Mouse (Mus musculus) stomach, postnatal 0 days (tissue): ENCODE measurements around the gene Lsamp. TPM values are rescaled to one million over a fixed set of nuclear protein-coding genes. Genes with fewer than 3 reads are reported as not detected.

ENCODE experiments used
- ATAC-seq: fragments of 200-750 bp; cut with Nextera tagmentation; 2 replicates; pipeline ENCODE4 v1.8.0; 2017; ENCODE audit not compliant: low FRiP score, low TSS enrichment
- DNase-seq: peaks from one replicate; pipeline ENCODE4 v3.0.0-alpha.2; 2016; ENCODE audit warnings: low spot score
- H3K27ac ChIP-seq: fragments of 300-500 bp; sonication (generic); replicated peaks from 2 replicates; pipeline ENCODE4 v1.5.1; 2014; ENCODE audit warnings: mild to moderate bottlenecking, control low read depth
- H3K27me3 ChIP-seq: fragments of 300-500 bp; sonication (generic); 2 replicates; pipeline ENCODE4 v1.6.1; 2014; ENCODE audit warnings: low read length; ENCODE audit not compliant: control insufficient read depth, insufficient read depth
- H3K36me3 ChIP-seq: fragments of 300-500 bp; sonication (generic); 2 replicates; pipeline ENCODE4 v1.6.1; 2014; ENCODE audit warnings: low read length, mixed read lengths; ENCODE audit not compliant: control insufficient read depth, insufficient read depth
- H3K4me1 ChIP-seq: fragments of 300-500 bp; sonication (generic); replicated peaks from 2 replicates; pipeline ENCODE4 v1.6.1; 2014; ENCODE audit warnings: antibody characterized with exemption; ENCODE audit not compliant: control insufficient read depth, insufficient read depth
- H3K4me2 ChIP-seq: fragments of 300-500 bp; sonication (generic); replicated peaks from 2 replicates; pipeline ENCODE4 v1.6.1; 2014; ENCODE audit warnings: low read depth, mild to moderate bottlenecking, control low read depth, moderate library complexity
- H3K4me3 ChIP-seq: fragments of 300-500 bp; sonication (generic); 2 replicates; pipeline ENCODE4 v1.5.1; 2014; ENCODE audit warnings: low read depth, low read length, control low read depth
- H3K9ac ChIP-seq: fragments of 300-500 bp; sonication (generic); 2 replicates; pipeline ENCODE4 v1.6.1; 2014; ENCODE audit warnings: mild to moderate bottlenecking, low read length, control low read depth, mixed read lengths
- H3K9me3 ChIP-seq: fragments of 300-500 bp; sonication (generic); 2 replicates; pipeline ENCODE4 v1.6.1; 2016; ENCODE audit warnings: low read length; ENCODE audit not compliant: control insufficient read depth
- CTCF ChIP-seq: IDR thresholded peaks from 2 replicates; pipeline ENCODE4 v1.5.1; 2016; ENCODE audit warnings: antibody characterized with exemption, low read depth, mild to moderate bottlenecking, moderate library complexity
- EP300 ChIP-seq: optimal IDR thresholded peaks from 2 replicates; pipeline ENCODE3; 2016; ENCODE audit warnings: antibody characterized with exemption
- WGBS: fragments of 180-500 bp; shearing (Covaris S2); extraction: QIAGEN DNeasy Blood & Tissue Kit; methylation state at CpG from one replicate; pipeline ENCODE4 v1.1.7; 2014; 5-methylcytosine and 5-hydroxymethylcytosine counted together
- polyA plus RNA-seq: library from polyadenylated mRNA; unstranded; fragments of >200 nt; fragmentation: Nextera tagmentation; extraction: Ambion mirVana; gene quantifications from 2 replicates; pipeline ENCODE4 v1.2.1, GENCODE M21; 2015

The Lsamp gene
- polyA plus RNA-seq, 1 experiment from 2014 or later = 2.8 TPM

DNA sequence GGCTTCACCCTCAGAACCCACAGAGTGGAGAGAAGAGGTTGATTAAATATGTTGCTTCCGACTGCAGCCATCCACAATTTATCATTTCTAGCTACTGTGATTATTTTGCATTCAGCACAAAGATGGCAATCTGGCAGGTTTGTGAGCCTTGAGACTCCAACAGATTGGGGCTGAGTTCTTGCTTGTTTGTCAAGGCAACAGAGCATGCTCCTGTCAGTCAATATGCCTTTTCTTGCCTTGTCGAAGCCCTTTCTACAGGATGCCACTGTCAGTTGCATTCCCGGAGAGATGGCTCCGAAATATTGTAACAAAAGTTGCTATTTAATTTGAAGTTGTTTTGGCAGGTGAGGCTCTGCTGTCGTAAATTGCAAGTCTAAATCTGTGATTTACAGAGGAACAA lies 643.0 kb downstream of the Lsamp start:
- DNase-seq = no peak
- ATAC-seq = no peak
- Histone ChIP-seq H3K27ac (no peak overlapping the region), H3K27me3 (no peaks in the 10 kb centered on the region), H3K4me3 (no peak overlapping the region), H3K9me3 (no peaks in the 10 kb centered on the region), H3K36me3 (no peaks in the 10 kb centered on the region), H3K9ac (no peak overlapping the region), H3K4me2 (no peak overlapping the region), H3K4me1 (no peaks in the 10 kb centered on the region)
- no peak for TF ChIP-seq CTCF
- TF ChIP-seq EP300 = no peak
- 79% methylated on average over 5 of the region's 5 CpGs for WGBS

DNA sequence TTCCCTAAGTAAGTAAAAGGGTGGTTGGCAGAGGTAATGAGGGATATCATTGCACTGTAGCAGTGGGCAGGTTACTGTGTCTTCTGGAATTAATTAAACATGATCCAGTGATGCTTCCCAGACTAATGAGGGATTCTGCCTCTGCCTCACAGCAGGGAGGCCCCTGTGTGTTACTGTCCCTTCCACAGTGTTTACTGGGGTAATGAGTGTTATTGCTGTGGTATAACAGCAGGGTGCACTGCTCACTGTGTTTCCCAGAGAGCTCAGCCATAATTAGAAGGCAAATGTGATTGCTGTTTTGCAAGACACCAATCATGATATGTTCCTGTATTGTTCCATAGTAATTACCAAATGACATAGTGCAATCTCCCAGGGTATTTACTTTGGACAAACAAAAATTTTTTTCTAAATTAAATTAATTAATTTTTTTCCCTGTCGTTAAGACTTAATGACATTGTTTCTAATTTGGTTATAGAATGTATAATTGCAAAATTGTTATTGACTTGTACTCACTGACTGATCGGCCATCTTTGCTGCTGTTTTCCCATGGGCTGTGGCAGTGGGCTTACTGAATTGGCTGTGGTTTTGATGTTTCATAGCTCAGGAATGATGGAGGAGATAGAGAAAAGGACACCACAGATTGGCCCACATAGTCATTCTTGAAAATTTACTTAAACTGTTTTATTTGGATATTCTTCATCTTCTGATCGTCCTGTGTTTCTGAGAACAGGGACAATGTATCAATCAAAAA lies 655.6 kb downstream of the Lsamp start:
- H3K4me2 ChIP-seq = no peak overlapping the region
- WGBS = 70% methylated on average over 3 of the region's 3 CpGs
- H3K9ac ChIP-seq = no peak overlapping the region
- DNase-seq = no peak
- H3K27ac ChIP-seq = no peak overlapping the region
- H3K4me1 ChIP-seq = no peaks in the 10 kb centered on the region
- H3K27me3 ChIP-seq = no peaks in the 10 kb centered on the region
- H3K36me3 ChIP-seq = no peaks in the 10 kb centered on the region
- TF ChIP-seq EP300 (no peak), CTCF (peak; percentile 54)
- no peaks in the 10 kb centered on the region for H3K9me3 ChIP-seq
- ATAC-seq = no peak
- H3K4me3 ChIP-seq = no peak overlapping the region

DNA sequence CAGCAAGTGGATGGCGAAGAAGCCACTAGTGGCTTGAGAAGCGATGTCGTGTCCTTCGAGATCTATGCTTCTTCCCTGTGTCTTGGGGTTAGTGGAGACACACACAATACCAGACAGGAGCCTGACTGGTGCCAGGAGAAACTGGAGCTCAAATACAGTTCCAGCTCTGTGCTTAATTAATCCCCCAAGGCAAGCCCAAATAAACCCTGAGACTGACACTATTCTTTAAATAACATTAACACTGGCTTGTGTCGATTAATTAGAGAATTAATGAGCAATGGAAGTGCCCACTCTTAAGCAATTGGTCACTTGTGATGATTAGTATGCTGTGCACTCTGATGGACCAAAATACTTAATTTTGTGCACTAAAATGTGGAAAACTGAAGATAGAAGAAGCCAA lies 668.6 kb downstream of the Lsamp start:
- H3K4me1 ChIP-seq = no peaks in the 10 kb centered on the region
- 88% methylated on average over 5 of the region's 5 CpGs for WGBS
- no peaks in the 10 kb centered on the region for H3K27me3 ChIP-seq
- ATAC-seq = no peak
- no peaks in the 10 kb centered on the region for H3K9me3 ChIP-seq
- TF ChIP-seq CTCF (no peak), EP300 (no peak)
- no peak overlapping the region for H3K27ac ChIP-seq
- H3K4me3 ChIP-seq = no peak overlapping the region
- H3K9ac ChIP-seq = no peak overlapping the region
- no peaks in the 10 kb centered on the region for H3K36me3 ChIP-seq
- DNase-seq = no peak
- no peak overlapping the region for H3K4me2 ChIP-seq

DNA sequence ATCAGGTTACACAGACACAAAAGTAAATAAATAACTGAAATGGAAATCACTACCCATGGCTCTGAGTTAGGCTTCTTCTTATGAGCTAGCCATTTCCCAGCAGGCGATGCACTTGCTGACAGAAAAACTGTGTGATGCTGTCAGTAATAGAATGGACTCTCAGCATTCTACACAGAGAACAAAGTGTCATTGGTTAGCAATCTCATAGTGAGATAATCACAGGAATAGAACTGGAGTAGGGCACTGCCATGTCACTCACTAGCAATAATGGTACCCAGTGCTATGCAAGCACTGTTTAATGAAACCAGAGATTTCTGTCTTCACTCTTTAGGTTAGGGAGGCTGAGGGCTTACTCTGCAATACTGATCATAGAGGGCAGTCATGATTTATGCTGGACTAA lies 669.3 kb downstream of the Lsamp start:
- Histone ChIP-seq H3K4me1 (no peaks in the 10 kb centered on the region), H3K9ac (no peak overlapping the region), H3K9me3 (no peaks in the 10 kb centered on the region), H3K36me3 (no peaks in the 10 kb centered on the region), H3K27ac (no peak overlapping the region), H3K4me3 (no peak overlapping the region), H3K4me2 (no peak overlapping the region), H3K27me3 (no peaks in the 10 kb centered on the region)
- no peak for ATAC-seq
- DNase-seq = no peak
- WGBS = 80% methylated on average over 1 of the region's 1 CpGs
- TF ChIP-seq CTCF = no peak
- TF ChIP-seq EP300 = no peak

DNA sequence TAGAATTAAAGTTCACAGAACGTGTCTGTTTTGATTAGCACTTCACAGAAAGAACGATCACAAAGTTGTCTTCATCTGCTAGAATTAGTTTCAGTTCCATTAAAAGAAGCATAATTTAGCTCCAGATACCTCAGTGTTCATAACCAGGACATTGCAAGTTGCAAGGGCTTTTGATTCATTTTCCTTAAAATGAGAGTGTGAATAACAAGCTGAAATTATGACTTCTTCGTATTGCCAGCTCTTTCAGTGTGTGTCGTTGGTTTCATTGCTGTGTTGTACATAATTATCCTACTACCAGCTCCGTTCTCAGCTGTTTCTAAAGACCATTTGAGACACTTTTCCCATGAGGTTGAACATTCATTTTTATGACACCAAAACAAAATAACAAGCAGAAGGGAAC lies 672.2 kb downstream of the Lsamp start:
- no peak overlapping the region for H3K4me3 ChIP-seq
- H3K9ac ChIP-seq = no peak overlapping the region
- H3K4me2 ChIP-seq = no peak overlapping the region
- 68% methylated on average over 5 of the region's 5 CpGs for WGBS
- no peaks in the 10 kb centered on the region for H3K4me1 ChIP-seq
- no peaks in the 10 kb centered on the region for H3K36me3 ChIP-seq
- DNase-seq (no peak), ATAC-seq (no peak)
- TF ChIP-seq EP300 (no peak), CTCF (no peak)
- no peak overlapping the region for H3K27ac ChIP-seq
- H3K27me3 ChIP-seq = no peaks in the 10 kb centered on the region
- no peaks in the 10 kb centered on the region for H3K9me3 ChIP-seq

DNA sequence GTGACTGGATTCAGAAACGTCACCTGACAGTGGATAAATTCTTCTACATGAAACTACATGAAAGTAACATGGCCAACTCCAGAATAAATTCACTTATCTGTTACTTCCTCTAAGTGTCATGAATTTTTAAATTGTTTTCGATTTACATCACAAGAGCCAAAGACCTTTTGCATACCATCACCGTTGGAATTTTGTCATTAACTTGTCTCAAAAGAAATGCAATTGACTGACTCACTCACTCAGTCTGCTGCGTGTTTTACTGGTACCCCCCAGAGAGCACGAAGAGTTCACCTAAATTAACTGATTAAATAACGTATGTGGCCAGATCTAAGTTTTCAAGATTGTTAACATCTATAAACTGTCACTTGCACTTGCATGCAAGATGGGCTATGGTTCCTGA lies 672.7 kb downstream of the Lsamp start:
- no peaks in the 10 kb centered on the region for H3K9me3 ChIP-seq
- DNase-seq (no peak), ATAC-seq (no peak)
- H3K36me3 ChIP-seq = no peaks in the 10 kb centered on the region
- TF ChIP-seq EP300 (no peak), CTCF (no peak)
- H3K4me3 ChIP-seq = no peak overlapping the region
- 42% methylated on average over 6 of the region's 6 CpGs for WGBS
- no peaks in the 10 kb centered on the region for H3K4me1 ChIP-seq
- H3K4me2 ChIP-seq = no peak overlapping the region
- H3K27ac ChIP-seq = no peak overlapping the region
- H3K9ac ChIP-seq = no peak overlapping the region
- H3K27me3 ChIP-seq = no peaks in the 10 kb centered on the region
